Mouse (Mus musculus): Measurements from ENCODE around the gene Atxn2. TPM values are rescaled to one million over a fixed set of nuclear protein-coding genes. Genes with fewer than 3 reads are reported as not detected.

The Atxn2 gene
- total RNA-seq, 2 experiments from 2014 or later: 256 TPM

DNA sequence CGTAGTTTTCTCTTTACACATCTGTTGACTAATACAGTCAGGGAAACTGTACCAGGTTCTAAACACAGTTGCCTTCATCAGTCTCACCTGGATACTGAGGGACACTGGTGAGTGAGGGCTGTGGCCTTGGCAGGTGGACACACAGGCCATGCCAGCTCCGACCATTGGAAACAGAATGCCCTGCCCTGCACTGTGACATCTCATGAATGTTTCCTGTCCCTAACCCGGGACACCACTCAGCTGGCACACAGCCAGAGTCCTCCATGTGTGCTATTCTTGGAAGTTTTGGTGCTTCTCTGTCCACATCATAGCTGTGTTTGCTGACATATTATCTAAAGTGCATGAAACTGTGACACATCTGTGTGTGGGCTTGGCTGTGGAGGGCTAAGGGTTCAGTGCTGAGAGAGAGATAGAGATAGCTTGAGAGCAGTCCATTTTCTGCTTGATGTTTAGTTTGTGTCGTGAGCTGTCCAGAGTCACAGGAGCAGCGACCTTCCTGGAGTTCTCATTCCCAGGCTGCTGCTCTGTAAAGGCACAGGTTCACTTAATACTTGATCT is 98.6 kb downstream of the Atxn2 start:
- DNase-seq (ENCODE audit: low spot score in 2 of 2): no peak
- intact Hi-C loops (cut with DNase I): loop anchor here (5.0 kb wide), 1 partner anchor 38 kb away; the partner anchor contains the start of gene Pheta1

GRCm38 (mm10) chr5:121810331-121811151 is 99.4 kb downstream of the Atxn2 start:
- intact Hi-C loops (cut with DNase I): loop anchor here (5.0 kb wide), 1 partner anchor 37 kb away; the partner anchor contains the start of gene Pheta1
- no peak for DNase-seq (ENCODE audit: low spot score in 2 of 2)

DNA sequence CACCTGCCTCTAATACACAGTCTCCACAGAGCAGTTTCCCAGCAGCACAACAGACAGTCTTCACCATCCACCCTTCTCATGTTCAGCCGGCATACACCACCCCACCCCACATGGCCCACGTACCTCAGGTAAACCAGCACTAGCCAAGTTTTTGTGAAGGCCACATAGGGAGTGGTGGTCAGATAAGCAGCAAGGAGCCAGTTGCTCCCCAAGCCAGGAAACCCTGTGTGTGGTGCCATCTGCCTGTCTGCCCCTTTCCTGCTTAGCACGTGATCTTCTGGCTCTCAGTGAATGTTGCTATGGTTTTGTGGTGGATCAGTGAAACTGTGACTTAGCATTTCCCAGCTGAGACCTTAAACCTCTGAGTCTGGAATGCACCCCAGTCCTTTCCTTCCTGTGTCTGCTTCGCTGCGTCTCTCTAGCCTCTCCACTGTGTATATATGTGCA is 100.4 kb downstream of the Atxn2 start:
- intact Hi-C loops (cut with DNase I): loop anchor here (5.0 kb wide), 1 partner anchor 36 kb away; the partner anchor contains the start of gene Pheta1

GRCm38 (mm10) chr5:121812526-121813243 is 101.5 kb downstream of the Atxn2 start:
- intact Hi-C loops (cut with DNase I): loop anchor here (5.0 kb wide), 1 partner anchor 35 kb away; the partner anchor contains the start of gene Pheta1
- DNase-seq (ENCODE audit: low spot score in 2 of 2): peak in 1 of 2 experiments; percentile 1

More for the DNA sequence above, 100.4 kb downstream of the Atxn2 start:
- DNase-seq (ENCODE audit: low spot score in 2 of 2): no peak

- DNase-seq (ENCODE audit: low spot score in 2 of 2): no peak
Measured at GRCm38 (mm10) chr5:121813744-121814143, 102.6 kb downstream of the Atxn2 start.

GRCm38 (mm10) chr5:121815067-121815466 is 103.9 kb downstream of the Atxn2 start:
- peak; percentile 70 to 73 for DNase-seq (ENCODE audit: low spot score in 2 of 2)

More at GRCm38 (mm10) chr5:121813744-121814143, 102.6 kb downstream of the Atxn2 start:
- intact Hi-C loops (cut with DNase I): loop anchor here (5.0 kb wide), 1 partner anchor 34 kb away; the partner anchor contains the start of gene Pheta1

DNA sequence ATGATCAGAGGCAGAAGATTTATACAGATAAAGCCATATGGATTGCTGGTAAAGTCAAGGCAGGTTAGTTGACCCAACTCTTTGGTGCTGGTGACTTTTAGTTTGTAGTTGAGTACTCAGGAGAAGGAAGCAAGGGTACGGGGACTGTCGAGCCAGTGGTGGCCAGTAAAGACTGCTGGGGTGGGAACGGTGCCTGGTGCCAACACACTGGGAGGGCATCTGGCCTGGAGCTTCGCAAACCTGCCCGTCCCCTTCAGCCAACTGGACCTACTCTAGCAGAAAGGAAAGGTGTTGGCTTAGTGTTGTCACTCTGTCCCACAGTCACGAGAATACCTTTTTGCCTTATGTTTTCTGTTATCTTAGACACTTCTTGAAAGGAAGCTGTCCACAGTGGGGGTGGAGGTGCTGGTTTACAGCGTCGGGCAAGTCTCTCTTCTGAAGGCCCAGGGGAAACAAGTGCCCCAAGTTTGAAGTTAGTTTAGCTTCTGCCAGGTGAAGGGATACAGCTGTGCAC is 104.8 kb downstream of the Atxn2 start:
- no peak for DNase-seq (ENCODE audit: low spot score in 2 of 2)
- intact Hi-C loops (cut with DNase I): no loop called here

More at GRCm38 (mm10) chr5:121815067-121815466, 103.9 kb downstream of the Atxn2 start:
- intact Hi-C loops (cut with DNase I): no loop called here

DNA sequence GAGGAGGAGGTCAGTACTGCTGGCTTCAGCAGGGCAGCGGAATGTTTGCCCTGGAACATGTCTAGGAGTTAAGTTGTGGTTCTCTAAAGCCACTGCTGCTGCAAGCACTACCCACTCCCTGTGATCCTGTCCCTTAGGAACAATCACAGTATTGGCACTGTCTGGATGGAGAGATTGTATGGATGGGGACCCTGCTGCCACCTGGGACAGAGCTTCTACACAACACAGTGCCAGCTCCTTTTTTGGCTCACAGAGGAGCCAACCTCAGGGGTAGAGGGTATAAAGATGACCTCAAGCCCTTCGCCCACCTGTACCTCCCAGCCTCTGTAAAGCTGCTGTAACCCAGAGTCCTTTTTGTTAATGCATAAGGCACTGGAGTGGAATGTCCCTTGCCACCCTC is 105.5 kb downstream of the Atxn2 start:
- DNase-seq (ENCODE audit: low spot score in 2 of 2): no peak
- intact Hi-C loops (cut with DNase I): no loop called here

DNA sequence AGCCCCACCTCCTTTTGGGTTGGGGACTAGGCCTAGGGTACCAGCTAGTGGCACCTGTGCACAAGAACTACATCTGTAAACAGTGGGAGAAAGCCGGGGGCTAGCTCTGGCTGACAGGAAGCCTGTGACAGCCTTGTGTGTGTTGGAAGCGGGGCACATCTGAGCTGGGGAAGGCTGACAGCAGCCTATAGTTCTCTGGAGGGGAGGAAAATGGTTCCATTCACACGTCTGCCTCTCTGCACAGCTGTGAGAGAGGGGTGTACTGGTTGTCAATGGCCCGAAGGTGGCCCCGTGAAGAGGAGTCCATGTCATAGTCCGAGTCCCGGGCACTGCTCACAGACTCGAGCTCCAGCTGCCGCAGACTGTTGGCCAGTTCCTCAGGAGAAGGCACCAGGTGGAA is 106.4 kb downstream of the Atxn2 start:
- intact Hi-C loops (cut with DNase I): no loop called here
- no peak for DNase-seq (ENCODE audit: low spot score in 2 of 2)

DNA sequence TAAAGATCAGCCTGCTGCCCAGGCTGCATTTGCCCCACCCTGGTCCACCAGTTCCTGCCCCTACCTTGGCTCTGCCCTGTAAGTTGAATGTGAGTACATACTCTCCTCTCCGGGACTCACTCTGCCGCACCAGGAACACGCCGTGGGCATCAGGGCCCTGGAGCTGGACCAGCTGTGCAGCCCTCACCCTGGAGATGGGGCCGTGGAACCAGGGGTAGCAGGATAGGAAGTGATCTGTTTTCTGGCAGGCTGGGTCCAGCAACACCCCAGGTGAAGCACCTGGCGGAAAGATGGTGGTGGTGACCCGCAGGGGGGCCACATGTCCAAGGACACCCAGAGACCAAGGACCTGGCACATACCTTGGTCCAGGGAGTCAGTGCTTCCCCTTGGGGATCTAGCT is 107.3 kb downstream of the Atxn2 start:
- intact Hi-C loops (cut with DNase I): no loop called here
- DNase-seq (ENCODE audit: low spot score in 2 of 2): no peak

DNA sequence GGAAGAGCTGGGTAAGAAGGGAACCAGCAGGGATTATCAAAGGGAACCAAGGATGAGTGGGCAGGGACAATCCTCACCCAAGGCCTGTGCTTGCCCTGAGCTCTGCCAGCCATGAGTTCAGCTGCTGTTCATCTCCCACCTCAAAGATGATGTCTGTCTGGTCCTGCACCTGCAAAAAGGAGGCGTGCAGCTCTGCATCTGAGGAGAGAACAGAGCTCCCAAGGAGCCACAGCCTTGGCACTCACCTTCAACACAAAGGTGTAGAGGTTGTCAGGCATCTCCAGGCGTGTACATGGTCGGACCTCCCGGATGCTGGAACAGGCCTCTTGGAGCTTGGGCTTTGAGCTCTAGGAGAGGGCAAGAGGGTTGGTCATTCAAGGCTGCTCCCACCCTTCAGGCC is 107.7 kb downstream of the Atxn2 start:
- DNase-seq (ENCODE audit: low spot score in 2 of 2): no peak
- intact Hi-C loops (cut with DNase I): no loop called here

DNA sequence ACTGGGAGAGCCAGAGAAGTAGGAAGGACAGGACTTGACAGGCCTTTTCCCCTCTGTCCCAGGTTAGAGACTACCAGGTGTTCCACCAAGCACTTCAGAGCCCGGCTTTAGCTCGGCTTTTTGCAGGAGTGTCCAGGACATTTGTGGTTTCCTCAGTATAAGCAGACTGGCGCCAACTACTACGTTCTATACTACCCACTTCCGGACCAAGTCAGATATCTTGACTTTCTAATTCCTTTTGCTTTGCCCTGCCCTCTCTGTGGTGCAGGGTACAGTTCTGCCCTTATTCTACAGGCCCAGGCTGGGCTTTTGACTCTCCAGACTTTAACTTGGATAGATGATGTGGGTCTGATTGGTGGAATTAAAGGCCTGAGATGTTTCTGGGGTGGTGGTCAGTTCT is 108.4 kb downstream of the Atxn2 start:
- intact Hi-C loops (cut with DNase I): no loop called here
- DNase-seq (ENCODE audit: low spot score in 2 of 2): no peak

- intact Hi-C loops (cut with DNase I): no loop called here
- no peak for DNase-seq (ENCODE audit: low spot score in 2 of 2)
Measured at GRCm38 (mm10) chr5:121820161-121820560, 109.0 kb downstream of the Atxn2 start.

DNA sequence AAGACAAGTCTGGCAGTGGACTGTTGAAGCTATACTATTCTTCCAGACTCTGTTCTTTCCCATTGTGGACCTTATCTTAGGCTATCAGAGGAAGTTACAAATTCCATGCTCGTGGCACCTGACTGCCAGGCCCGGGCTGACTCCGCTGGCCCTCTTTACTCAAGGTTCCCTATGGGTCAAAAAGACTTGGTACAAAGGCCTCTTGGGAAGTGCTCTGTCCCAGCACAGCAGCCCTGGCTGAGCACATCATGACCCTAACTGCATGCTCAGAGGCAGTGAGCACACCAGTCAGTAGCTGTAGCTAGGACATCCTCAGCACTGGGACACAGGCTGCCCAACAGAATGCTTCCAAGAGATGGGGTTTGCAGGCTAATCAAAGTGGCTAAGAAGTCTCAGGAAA is 109.5 kb downstream of the Atxn2 start:
- intact Hi-C loops (cut with DNase I): no loop called here
- no peak for DNase-seq (ENCODE audit: low spot score in 2 of 2)

GRCm38 (mm10) chr5:121821116-121821515 is 110.0 kb downstream of the Atxn2 start:
- intact Hi-C loops (cut with DNase I): no loop called here
- DNase-seq (ENCODE audit: low spot score in 2 of 2): no peak

DNA sequence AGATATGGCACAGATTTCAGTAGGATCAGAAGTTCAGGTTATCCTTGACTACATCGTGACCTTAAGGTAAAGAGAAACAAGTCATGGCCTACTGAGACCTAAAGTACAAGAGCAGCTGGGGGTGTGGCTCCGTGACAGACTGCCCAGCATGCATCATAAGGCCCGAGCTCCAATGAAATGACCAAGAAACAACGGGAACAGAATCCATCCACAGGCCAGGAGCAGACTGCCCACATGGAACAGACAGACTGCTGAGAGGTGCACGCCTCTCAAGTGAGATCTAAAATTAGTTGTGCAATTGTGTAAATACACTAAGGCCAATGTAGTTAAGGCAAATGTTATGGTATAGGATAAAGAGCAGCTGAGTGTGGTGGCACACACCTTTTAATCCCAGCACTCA is 110.4 kb downstream of the Atxn2 start:
- no peak for DNase-seq (ENCODE audit: low spot score in 2 of 2)
- intact Hi-C loops (cut with DNase I): no loop called here

DNA sequence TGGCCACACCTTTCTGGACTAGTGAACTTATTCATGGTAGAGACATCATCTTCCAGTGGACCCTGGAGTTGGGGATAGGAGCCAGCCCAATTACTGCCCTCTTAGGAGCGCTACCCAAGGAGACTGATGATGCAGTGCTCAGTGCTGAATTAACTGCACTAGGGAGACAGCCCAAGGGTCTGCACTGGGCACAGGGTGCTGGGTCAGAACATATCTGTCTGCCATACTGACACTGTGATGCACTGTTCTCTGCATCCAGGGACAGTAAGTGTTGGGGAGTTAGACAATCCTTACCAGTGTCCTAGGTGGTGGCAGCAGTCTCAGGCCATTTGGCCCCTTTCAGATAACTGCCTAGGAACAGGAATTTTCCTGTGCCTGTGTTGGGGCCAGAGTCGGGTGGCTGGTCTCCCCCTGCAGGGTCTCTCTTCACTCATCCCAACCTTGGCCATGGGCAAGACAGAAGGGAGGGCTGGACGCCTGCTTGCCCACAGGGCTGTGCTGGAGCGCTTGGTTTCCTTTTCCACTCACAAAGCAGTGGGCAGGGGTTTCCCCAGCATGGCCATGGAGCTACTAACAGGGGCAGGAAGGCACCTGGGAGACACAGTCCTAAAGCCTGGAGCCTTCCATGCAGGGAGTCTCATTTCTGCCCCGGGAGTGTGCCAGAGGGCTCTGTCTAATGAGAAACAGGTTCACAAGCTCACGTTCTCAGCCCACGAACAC is 111.8 kb downstream of the Atxn2 start:
- intact Hi-C loops (cut with DNase I): no loop called here

GRCm38 (mm10) chr5:121823668-121824067 is 112.5 kb downstream of the Atxn2 start:
- intact Hi-C loops (cut with DNase I): no loop called here
- no peak for DNase-seq (ENCODE audit: low spot score in 2 of 2)

More for the DNA sequence above, 111.8 kb downstream of the Atxn2 start:
- no peak for DNase-seq (ENCODE audit: low spot score in 2 of 2)

DNA sequence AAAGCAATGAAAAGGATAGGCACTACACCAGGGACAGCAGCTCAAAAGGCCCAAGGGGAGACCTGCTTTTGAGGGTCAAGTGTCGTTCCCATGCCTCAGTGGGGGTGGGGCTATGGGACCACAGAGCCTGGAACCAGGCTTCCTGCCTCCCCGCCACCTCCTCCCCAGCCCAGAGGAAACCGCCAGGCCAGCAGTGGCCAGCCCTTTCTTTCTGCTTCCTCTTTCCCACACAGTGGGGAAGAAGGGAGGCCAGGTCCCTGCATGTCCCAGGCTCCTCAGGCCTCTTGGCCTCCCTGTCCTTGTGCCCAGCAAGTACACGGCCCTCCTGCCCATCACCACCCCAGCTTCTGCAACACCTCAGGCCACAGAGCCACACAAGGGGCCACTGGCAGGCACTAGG is 113.0 kb downstream of the Atxn2 start:
- no peak for DNase-seq (ENCODE audit: low spot score in 2 of 2)
- intact Hi-C loops (cut with DNase I): no loop called here

Measured in left cerebral cortex, postnatal 14 days (tissue).